Mouse (Mus musculus) 3T3-L1 (cell line): Measurements from ENCODE around the gene Slc25a13.

Experiments
- DNase-seq: peaks from one replicate; pipeline ENCODE4 v3.0.0-alpha.2; 2015; ENCODE audit warnings: low read depth, low spot score

Slc25a13 gene

DNA sequence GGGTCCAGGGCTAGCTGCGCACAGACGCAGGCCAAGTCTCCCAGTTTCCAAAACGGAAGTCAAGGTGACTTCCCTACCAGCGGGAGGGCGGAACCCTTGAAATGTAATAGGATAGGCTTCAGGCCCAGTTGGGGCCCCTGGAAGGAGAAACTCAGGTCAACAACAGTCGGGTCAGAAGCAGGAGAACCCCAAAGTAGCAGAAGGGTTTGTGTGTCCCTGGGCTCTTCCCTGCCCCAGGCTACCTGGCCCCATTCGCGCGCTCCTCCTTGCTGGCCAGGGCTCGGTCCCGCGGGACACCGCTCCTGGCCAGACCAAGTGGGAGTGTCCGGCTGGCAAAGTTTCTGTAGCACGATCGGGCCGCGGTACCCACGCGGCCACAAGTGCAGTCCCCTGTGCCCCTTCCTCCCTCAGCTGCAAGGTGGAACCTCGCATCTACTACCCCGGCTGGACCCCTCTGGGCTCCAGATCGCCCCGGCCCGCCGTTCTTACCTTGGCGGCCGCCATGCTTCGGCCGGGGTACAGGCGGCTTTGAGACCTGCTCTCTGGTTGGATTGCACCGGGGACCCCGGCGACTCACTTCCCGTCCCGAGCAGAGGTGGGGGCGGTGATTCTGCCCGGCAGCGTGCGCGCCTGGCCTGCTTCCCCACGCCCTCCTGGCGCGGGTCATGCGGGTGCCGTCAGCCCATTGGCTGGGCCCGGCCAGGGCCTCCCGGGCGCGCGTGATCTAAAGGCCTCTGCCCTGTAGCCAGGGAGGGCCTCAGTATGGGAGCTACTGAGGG is at the start of gene Slc25a13:
TSS of gene Slc25a13 (minus strand) at position 667 of the 779 bp plus-strand sequence.
- peak; percentile 72 for DNase-seq

DNA sequence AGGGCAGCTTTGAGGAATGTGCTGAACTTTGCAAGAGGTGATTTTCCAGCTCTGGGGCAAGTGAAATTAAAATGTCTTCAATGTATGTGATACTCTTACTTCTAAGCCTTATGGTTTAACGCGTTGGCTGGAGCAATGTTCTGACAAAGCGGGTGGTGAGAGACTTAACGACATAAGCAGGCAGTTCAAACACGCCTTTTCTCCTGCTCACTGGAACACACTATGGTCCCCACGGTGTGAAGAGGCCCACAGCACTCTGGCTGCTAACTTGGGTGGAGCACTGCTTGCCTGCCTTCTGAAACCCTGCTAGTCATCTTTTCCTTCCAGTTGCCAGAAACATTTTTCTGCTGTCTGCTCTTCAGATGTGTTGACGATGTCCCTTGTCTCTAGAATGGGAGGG is 48.8 kb upstream of the Slc25a13 start:
- DNase-seq, result no peak

DNA sequence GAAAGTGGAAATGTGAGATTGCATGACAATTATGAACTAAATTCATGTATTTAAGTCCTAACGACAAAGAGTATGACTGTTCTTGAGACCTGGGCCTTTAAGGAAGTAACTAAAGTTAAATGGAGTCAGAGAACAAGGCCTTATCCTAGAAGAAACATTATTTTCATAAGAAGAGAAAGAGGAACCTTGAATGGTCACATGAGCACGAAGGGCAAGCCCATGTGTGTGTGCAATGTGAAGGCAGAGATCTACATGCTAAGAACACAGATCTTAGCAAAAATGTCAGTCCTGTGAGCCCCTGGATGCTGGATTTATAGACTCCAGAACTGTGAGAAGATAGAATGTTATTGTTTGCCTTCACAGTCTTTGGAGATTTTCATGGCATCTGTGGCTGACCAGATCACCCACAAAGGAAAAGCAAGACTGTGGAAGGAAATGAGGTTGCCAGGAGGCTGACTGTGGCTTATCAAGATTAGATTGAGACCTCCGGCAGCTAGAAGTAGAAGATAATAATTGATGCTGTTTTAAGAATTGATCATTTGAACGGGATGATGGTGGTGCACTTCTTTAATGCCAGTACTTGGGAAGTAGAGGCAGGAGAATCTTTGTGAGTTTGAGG is 46.4 kb upstream of the Slc25a13 start:
- DNase-seq, result no peak

DNA sequence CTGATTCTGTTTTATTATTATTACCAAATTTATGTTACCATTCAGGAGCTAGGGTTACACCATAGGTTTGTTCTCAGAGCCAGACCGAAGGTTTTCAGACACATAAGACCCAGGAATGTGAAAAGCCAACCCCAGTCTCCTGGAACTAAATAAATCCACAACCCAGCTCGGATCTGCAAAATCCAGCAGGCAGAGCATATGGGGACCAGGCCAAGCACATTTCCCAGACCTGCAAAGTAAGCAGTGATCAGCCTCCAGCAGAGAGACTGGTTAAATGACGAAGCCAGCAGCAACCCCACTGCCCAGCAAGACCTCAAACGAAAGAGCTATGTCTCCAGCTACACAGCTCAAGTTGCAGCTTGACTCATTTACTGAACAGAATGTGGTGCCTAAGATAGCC is 43.9 kb upstream of the Slc25a13 start:
- no peak for DNase-seq

- DNase-seq, result no peak
These were observed 31.5 kb upstream of the Slc25a13 start for GRCm38 (mm10) chr6:6248500-6248899.

DNA sequence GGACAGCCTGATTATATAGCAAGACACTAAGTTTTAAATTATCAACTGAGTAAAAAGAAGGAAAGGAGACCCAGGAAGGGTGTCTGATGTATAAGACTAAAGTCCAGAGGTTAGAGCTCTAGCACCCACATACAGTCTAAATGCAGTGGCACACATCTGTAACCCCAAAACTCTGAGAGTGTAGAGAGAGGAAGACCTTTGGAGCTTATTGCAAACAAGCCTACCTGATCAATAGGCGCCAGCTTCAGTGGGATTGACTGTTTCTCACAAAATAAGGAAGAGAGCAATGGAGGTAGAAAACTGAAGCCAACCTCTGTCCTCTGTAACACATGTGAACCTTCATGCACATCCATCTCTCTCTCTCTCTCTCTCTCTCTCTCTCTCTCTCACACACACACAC is 26.9 kb upstream of the Slc25a13 start:
- no peak for DNase-seq

DNA sequence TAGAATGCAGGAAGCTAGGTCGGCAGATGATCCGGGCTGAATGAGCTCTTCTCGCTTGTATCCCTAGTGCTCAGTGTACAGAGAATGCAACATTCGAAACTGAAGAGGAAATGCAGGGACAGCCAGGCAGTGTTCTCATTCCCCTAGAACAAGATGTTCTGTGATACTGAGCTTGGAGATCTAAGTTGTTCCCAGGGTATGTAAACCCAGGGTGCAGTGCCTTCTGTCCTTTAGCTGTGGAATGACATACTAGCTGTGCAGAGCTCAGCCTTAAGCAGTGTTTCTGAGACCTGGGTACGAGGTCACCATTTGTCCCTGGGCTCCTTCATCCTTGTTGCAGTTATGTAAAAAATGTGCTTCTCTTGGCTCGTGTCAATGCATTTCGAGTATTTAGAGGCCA is 25.1 kb upstream of the Slc25a13 start:
- no peak for DNase-seq

GRCm38 (mm10) chr6:6236788-6237298 is 19.9 kb upstream of the Slc25a13 start:
- no peak for DNase-seq

- peak; percentile 64 for DNase-seq
These were observed 13.3 kb upstream of the Slc25a13 start for GRCm38 (mm10) chr6:6230262-6230661.

GRCm38 (mm10) chr6:6222721-6223120 is 5.7 kb upstream of the Slc25a13 start:
- no peak for DNase-seq

DNA sequence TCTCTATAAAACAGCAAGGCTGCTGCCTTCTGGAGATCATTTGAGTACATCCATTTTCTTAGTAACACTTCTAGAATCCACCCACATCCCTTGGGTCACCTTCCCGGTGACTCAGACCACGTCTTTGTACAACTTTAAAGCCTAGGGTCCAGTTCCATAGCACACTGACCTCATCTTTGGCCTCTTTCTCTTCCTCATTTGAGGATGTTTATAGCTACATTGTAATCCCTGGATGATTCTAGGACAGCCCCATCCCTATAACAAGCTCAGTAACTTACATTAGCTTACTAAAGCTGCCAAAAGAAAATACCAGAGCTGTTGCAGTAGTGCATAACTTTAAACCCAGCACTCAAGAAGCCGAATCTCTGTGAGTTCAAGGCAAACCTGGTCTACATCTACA is 3.6 kb upstream of the Slc25a13 start:
- DNase-seq, result peak; percentile 36

- peak; percentile 41 for DNase-seq
These were observed 2.8 kb upstream of the Slc25a13 start for GRCm38 (mm10) chr6:6219661-6220370.

- DNase-seq, result no peak
These were observed 283 bp upstream of the Slc25a13 start for GRCm38 (mm10) chr6:6217286-6217625.

- no peak for DNase-seq
These were observed 860 bp downstream of the Slc25a13 start for GRCm38 (mm10) chr6:6216120-6216506.

DNA sequence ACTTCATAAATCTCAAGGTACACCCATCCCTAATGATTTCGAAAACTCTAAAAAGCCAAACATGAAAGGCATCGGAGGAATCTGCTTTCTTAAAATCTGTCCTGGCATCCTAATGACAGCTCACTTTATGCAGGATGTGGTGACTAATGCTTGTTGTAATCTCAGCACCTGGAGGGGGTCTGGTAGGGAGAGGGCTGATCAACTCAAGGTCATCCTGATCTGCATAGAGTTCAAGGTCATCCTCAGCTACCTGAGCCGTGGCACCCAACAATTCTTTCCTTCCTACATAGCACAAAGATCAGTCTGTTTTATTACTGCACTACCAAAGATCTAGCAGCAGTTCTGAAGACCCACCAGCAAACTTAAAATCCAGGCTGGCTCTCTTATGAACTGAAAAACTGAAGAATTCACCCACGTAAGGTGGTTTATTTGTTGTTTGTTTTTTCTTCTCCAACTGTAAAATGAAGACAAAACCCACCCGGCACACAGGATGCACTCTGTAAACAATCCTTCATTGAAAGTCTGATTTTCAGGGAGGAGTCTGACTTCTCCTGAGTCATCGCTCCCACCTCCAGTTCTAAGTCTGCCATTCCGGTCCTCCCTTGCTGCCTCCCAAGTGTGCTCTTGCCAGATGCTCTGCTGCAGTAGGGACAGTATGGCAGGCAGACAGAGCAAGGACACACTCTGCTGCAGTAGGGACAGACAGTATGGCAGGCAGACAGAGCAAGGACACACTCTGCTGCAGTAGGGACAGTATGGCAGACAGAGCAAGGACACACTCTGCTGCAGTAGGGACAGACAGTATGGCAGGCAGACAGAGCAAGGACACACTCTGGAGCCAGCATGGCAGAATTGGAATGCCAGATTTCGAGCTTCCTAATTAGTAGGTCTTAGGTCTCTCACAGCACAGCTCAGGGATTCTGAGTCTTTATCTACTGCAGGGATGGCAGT is 4.3 kb downstream of the Slc25a13 start:
- DNase-seq, result peak; percentile 57

- no peak for DNase-seq
These were observed 5.0 kb downstream of the Slc25a13 start for GRCm38 (mm10) chr6:6211958-6212357.

- no peak for DNase-seq
These were observed 6.3 kb downstream of the Slc25a13 start for GRCm38 (mm10) chr6:6210637-6211036.

DNA sequence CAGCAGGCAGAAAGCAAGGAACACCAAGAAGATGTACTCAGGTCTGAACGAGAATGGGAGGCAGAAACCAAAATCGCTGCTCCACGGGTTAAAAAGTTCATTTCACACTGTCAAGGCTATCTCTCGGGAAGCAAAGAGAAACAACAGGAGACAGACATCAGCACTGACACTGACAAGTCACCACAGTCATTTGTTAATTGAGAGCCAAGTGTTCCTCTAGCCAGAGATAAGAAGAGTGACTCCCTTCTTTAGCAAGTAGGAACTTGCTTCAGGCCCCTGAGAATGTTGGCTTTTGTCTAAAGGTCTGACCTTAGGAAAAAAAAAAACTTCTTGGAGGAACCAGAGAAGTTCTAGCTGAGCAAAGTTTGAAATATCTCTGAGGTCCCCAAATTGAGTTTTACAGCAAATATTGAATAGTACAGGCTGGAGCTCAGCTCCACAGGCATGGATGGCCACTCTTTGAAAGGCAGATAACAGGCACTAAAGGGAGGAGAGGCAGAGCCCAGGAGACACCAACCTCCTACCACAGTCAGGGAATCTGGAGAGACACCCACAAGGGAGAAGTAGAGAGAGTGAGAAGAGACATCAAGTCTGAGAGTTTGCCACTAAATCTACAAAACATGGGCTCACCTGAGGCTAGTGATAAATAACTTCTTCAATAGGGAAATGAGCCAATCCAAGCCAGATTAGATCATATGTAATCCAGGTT is 8.5 kb downstream of the Slc25a13 start:
- DNase-seq, result no peak

GRCm38 (mm10) chr6:6207836-6208235 is 9.1 kb downstream of the Slc25a13 start:
- DNase-seq, result no peak

DNA sequence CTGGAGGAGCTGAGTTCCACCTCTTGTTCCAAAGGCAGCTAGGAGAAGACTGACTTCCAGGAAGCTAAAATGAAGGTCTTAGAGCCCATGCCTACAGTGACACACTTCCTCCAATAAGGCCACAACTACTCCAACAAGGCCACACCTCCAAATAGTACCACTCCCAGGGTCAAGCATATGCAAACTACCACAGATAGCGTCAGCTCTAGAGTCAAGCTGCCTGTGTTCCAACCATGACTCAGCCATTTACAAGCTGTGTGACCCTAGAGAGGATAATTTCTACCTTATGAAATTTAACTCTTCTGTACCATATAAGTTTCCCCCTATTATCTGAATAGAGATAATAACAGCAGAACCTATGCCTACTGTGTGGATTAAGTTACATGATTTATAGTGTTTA is 9.6 kb downstream of the Slc25a13 start:
- no peak for DNase-seq
